Mouse (Mus musculus) embryonic fibroblast, embryonic 13.5 days (primary cell): ENCODE results near the gene Klhl28.

ENCODE experiments used
- CTCF ChIP-seq: IDR thresholded peaks from 2 replicates; pipeline ENCODE4 v1.5.1; 2011; ENCODE audit warnings: mild to moderate bottlenecking, control low read depth, low read length, moderate library complexity, borderline replicate concordance; ENCODE audit not compliant: insufficient read depth
- POLR2A ChIP-seq: IDR thresholded peaks from 2 replicates; pipeline ENCODE4 v1.6.1; 2011; ENCODE audit warnings: low read depth, mild to moderate bottlenecking, control low read depth, low read length, moderate library complexity

DNA sequence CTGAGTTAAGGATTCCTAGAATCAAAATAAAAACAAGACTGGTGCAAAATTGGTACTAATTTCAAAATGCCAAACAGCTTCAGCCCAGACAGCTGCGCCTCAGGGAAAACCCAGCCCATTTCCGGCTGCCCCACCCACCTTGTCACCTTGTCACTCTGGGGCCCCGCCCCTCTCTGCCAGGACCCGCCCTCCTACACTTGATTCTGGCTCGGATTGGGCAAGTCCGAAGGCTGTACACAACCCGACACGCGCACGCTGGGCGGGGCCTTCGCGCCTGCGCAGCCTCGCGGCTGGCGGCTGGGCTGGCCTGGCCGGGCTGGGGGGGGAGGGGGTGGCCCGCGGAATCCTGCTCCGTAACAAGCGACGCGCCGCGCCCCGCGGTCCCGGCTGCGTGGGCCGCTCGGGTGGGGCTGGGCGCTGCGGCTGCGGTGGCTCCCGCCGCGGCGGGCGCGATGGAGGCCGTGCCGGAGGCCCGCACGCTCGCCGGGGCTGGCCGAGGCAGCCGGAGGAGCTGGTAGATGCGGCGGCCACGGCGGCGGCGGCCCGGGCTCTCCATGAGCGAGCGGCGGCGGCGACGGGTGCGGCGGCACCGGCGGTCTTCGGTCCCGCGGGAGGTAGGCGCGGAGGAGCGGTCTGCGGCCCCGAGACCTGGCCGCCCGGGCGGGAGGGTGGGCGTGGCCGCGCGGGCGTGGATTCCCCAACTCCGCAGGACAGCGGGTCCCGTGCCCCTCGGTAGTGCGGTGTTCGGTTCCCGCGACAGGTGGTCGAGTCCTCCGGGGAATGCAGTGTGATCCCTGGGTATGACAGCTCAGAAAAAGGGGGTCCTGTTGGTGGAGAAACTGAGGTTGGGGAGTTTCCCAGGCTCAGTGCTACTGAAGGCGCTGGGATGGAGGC, 47.5 kb downstream of the Klhl28 start, which contains the start of gene Gm527:
- TF ChIP-seq POLR2A (peak; percentile 52; the same call in 1 of the 2 replicates), CTCF (no peak)
